Comparison of ENCODE assay signal across 8 mouse cellular contexts in genomic region chr19:8802130-8802821, GRCm38 (mm10). TPM values are rescaled to one million over a fixed set of nuclear protein-coding genes. Genes with fewer than 3 reads are reported as not detected.
A peak's percentile ranks its signal among the peaks of the same experiment; 100 is the strongest.
DNase-seq lines count a peak whose midpoint lies in the region; ATAC-seq and TF ChIP-seq lines count a peak whose summit lies in the region.

Gene Zbtb3, plus strand, starts transcription at chr19:8802555.

- H3ac ChIP-seq in C2C12 (ENCODE audit: control insufficient read depth, insufficient read length, low read depth) (peak within 1 kb of the TSS; percentile 87), myocyte (ENCODE audit: control insufficient read depth, insufficient read length) (no peak within 1 kb of the TSS)

- under 1% methylated on average over 30 of the region's 30 CpGs for WGBS in heart, embryonic 11.5 days (ENCODE audit: insufficient replicate concordance)
- 0% methylated on average over 30 of the region's 30 CpGs for WGBS in kidney, embryonic 16.5 days
- 1% methylated on average over 30 of the region's 30 CpGs for WGBS in liver, adult 2 months

- peak within 1 kb of the TSS; percentile 69 for H3K9ac ChIP-seq in heart, embryonic 11.5 days (ENCODE audit: low read depth, low read length)
- peak within 1 kb of the TSS; percentile 79 for H3K9ac ChIP-seq in kidney, embryonic 16.5 days (replicated peaks; ENCODE audit: low read length)
- H3K9ac ChIP-seq in liver, adult 2 months (ENCODE audit: low read depth, low read length), result peak within 1 kb of the TSS; percentile 61

- peak; percentile 100 for DNase-seq in brain, embryonic 14.5 days (ENCODE audit: low read depth)
- DNase-seq in liver, adult 2 months (ENCODE audit: extremely low read depth, low read depth, low spot score), result peak; percentile 92
- peak; percentile 97 for DNase-seq in splenic B cell, adult 2 months (ENCODE audit: low read depth, low spot score)

- H3K4me1 ChIP-seq in erythroblast, embryonic 14.5 days (ENCODE audit: control insufficient read depth), result peaks cover 68% of the 10 kb centered on the region
- peaks cover 7% of the 10 kb centered on the region; the same call in 1 of the 2 replicates for H3K4me1 ChIP-seq in heart, embryonic 11.5 days (ENCODE audit: control insufficient read depth, insufficient read depth, low read length)
- H3K4me1 ChIP-seq in kidney, embryonic 16.5 days (ENCODE audit: insufficient read depth, low read length), result peaks cover 15% of the 10 kb centered on the region
- H3K4me1 ChIP-seq in liver, adult 2 months (ENCODE audit: control insufficient read depth, insufficient read depth, low read length), result peaks cover 6% of the 10 kb centered on the region; the same call in 1 of the 2 replicates

- H3K9me3 ChIP-seq in erythroblast, embryonic 14.5 days (ENCODE audit: control insufficient read depth, low read length), result no peaks in the 10 kb centered on the region
- no peaks in the 10 kb centered on the region for H3K9me3 ChIP-seq in heart, embryonic 11.5 days (replicated peaks; ENCODE audit: control insufficient read depth, low read length)
- no peaks in the 10 kb centered on the region for H3K9me3 ChIP-seq in kidney, embryonic 16.5 days (ENCODE audit: low read length)

- H3K27me3 ChIP-seq in C2C12 (ENCODE audit: control insufficient read depth, insufficient read depth, insufficient read length) (no peaks in the 10 kb centered on the region), myocyte (ENCODE audit: control insufficient read depth, insufficient read depth, insufficient read length) (no peaks in the 10 kb centered on the region)
- H3K27me3 ChIP-seq in erythroblast, embryonic 14.5 days (ENCODE audit: control insufficient read depth), result no peaks in the 10 kb centered on the region
- H3K27me3 ChIP-seq in heart, embryonic 11.5 days (ENCODE audit: control insufficient read depth, insufficient read depth, low read length), result no peaks in the 10 kb centered on the region
- no peaks in the 10 kb centered on the region for H3K27me3 ChIP-seq in kidney, embryonic 16.5 days (ENCODE audit: insufficient read depth, low read length)
- no peaks in the 10 kb centered on the region for H3K27me3 ChIP-seq in liver, adult 2 months (ENCODE audit: control insufficient read depth, insufficient read depth, low read length)
- no peaks in the 10 kb centered on the region for H3K27me3 ChIP-seq in splenic B cell, adult 2 months (ENCODE audit: control insufficient read depth, insufficient read depth, low read length, poor library complexity, severe bottlenecking)

- ATAC-seq in heart, embryonic 11.5 days (replicated peaks; ENCODE audit: insufficient number of reproducible peaks, low FRiP score, low TSS enrichment), result peak; percentile 94
- ATAC-seq in kidney, embryonic 16.5 days (ENCODE audit: low FRiP score, low TSS enrichment), result peak; percentile 97

- H3K79me2 ChIP-seq in C2C12 (ENCODE audit: control insufficient read depth, insufficient read depth) (peaks cover 10% of the 10 kb centered on the region), myocyte (ENCODE audit: control insufficient read depth, insufficient read depth) (peaks cover 11% of the 10 kb centered on the region)
- H3K79me2 ChIP-seq in liver, adult 2 months (ENCODE audit: control insufficient read depth, insufficient read depth, low read length), result no peaks in the 10 kb centered on the region

- peak within 1 kb of the TSS; percentile 88 for H3K4me2 ChIP-seq in heart, embryonic 11.5 days
- peak within 1 kb of the TSS; percentile 84 for H3K4me2 ChIP-seq in kidney, embryonic 16.5 days (replicated peaks; ENCODE audit: low read depth, low read length)
- H3K4me2 ChIP-seq in myocyte (ENCODE audit: low read depth), result peak within 1 kb of the TSS; percentile 90

- H3K79me3 ChIP-seq in C2C12 (ENCODE audit: low read depth), result peaks cover 12% of the 10 kb centered on the region

- H3K4me3 ChIP-seq in C2C12 (ENCODE audit: insufficient read depth, poor library complexity, severe bottlenecking), result peak within 1 kb of the TSS; percentile 51
- peak within 1 kb of the TSS; percentile 84 for H3K4me3 ChIP-seq in erythroblast, embryonic 14.5 days (replicated peaks)
- peak within 1 kb of the TSS; percentile 63 for H3K4me3 ChIP-seq in heart, embryonic 11.5 days (ENCODE audit: low read depth, low read length)
- H3K4me3 ChIP-seq in kidney, embryonic 16.5 days (ENCODE audit: low read length), result peak within 1 kb of the TSS; percentile 81
- peak within 1 kb of the TSS; percentile 65 for H3K4me3 ChIP-seq in liver, adult 2 months (ENCODE audit: insufficient read depth, low read depth, low read length)
- peak within 1 kb of the TSS; percentile 50 for H3K4me3 ChIP-seq in myocyte

- TF ChIP-seq POLR2A in brain, embryonic 14.5 days (IDR thresholded peaks at IDR 0.05; ENCODE audit: borderline replicate concordance, extremely low read depth, insufficient read depth, insufficient read length, poor library complexity, severe bottlenecking), result peak; percentile 21; the same call in 1 of the 2 replicates
- no peak for TF ChIP-seq POLR2A in liver, adult 2 months (IDR thresholded peaks at IDR 0.05; ENCODE audit: extremely low read depth, insufficient read depth, low read length)
- peak; percentile 54 for TF ChIP-seq POLR2A in myocyte (IDR thresholded peaks at IDR 0.05; ENCODE audit: insufficient read length, low read depth)

- peak within 1 kb of the TSS; percentile 82 for H3K27ac ChIP-seq in heart, embryonic 11.5 days (ENCODE audit: low read depth, low read length)
- H3K27ac ChIP-seq in kidney, embryonic 16.5 days (ENCODE audit: low read length), result peak within 1 kb of the TSS; percentile 95
- no peak within 1 kb of the TSS for H3K27ac ChIP-seq in liver, adult 2 months (replicated peaks; ENCODE audit: insufficient read depth, low read depth, low read length)

- H3K36me3 ChIP-seq in C2C12 (ENCODE audit: control insufficient read depth, insufficient read depth) (peaks cover 27% of the 10 kb centered on the region), myocyte (ENCODE audit: control insufficient read depth, insufficient read depth) (peaks cover 9% of the 10 kb centered on the region)
- H3K36me3 ChIP-seq in erythroblast, embryonic 14.5 days (ENCODE audit: control insufficient read depth), result peaks cover 37% of the 10 kb centered on the region
- H3K36me3 ChIP-seq in heart, embryonic 11.5 days (ENCODE audit: control insufficient read depth, insufficient read depth, low read length), result peaks cover 4% of the 10 kb centered on the region
- H3K36me3 ChIP-seq in kidney, embryonic 16.5 days (ENCODE audit: insufficient read depth, low read length), result peaks cover 16% of the 10 kb centered on the region; the same call in 1 of the 2 replicates
- peaks cover 3% of the 10 kb centered on the region; the same call in 1 of the 2 replicates for H3K36me3 ChIP-seq in liver, adult 2 months (ENCODE audit: control insufficient read depth, insufficient read depth, low read length)
- H3K36me3 ChIP-seq in splenic B cell, adult 2 months (ENCODE audit: control insufficient read depth, insufficient read depth, low read length, poor library complexity, severe bottlenecking), result 0 out of 2 replicates have a peak, but pooled peaks cover under 1% of the 10 kb centered on the region

- TF ChIP-seq CTCF in C2C12 (IDR thresholded peaks at IDR 0.05; ENCODE audit: control insufficient read depth, insufficient read depth, insufficient read length), result no peak
- no peak for TF ChIP-seq CTCF in brain, embryonic 14.5 days (IDR thresholded peaks at IDR 0.05; ENCODE audit: borderline replicate concordance, extremely low read depth, insufficient read depth, insufficient read length)
- no peak for TF ChIP-seq CTCF in liver, adult 2 months (IDR thresholded peaks at IDR 0.05; ENCODE audit: low read depth, low read length)

TF ChIP-seq in C2C12, 6 proteins besides CTCF, POLR2A, EP300 and RAD21:
- no peak for TF ChIP-seq FOSL1 (IDR thresholded peaks at IDR 0.05; ENCODE audit: insufficient read depth, low read length, poor library complexity, severe bottlenecking)
- peak; percentile 27 for TF ChIP-seq MAX (IDR thresholded peaks at IDR 0.05)
TF ChIP-seq in C2C12: peak in this region for 1.

TF ChIP-seq in myocyte, 11 proteins besides CTCF, POLR2A, EP300 and RAD21:
- TF ChIP-seq SRF (IDR thresholded peaks at IDR 0.05; ENCODE audit: control insufficient read depth, insufficient read length, low read depth) (peak; percentile 72), TCF12 (IDR thresholded peaks at IDR 0.05; ENCODE audit: insufficient read depth, poor library complexity, severe bottlenecking) (no peak), E2F4 (IDR thresholded peaks at IDR 0.05; ENCODE audit: insufficient read depth) (peak; percentile 46), POLR2AphosphoS2 (IDR thresholded peaks at IDR 0.05; ENCODE audit: insufficient read length, low read depth) (peak; percentile 37), CEBPB (IDR thresholded peaks at IDR 0.05; ENCODE audit: insufficient read depth, poor library complexity, severe bottlenecking) (no peak), USF1 (IDR thresholded peaks at IDR 0.05; ENCODE audit: low read depth) (no peak), MAX (IDR thresholded peaks at IDR 0.05; ENCODE audit: low read depth) (no peak), MYOD1 (IDR thresholded peaks at IDR 0.05; ENCODE audit: control insufficient read depth in 1 of 3, insufficient read length in 2 of 3, low read depth in 2 of 3) (no peak), TCF3 (IDR thresholded peaks at IDR 0.05; ENCODE audit: insufficient read length, low read depth) (no peak), REST (IDR thresholded peaks at IDR 0.05; ENCODE audit: insufficient read depth, insufficient read length) (no peak), MYOG (IDR thresholded peaks at IDR 0.05; ENCODE audit: control insufficient read depth in 1 of 3, insufficient read depth in 1 of 3, insufficient read length in 2 of 3, low read depth in 2 of 3) (no peak)

RNA-seq across cellular contexts. Expression of gene Zbtb3, which starts in this region (rescaled TPM):
- 3.6 TPM for polyA plus RNA-seq in C2C12 (2012; fragmentation: generic; extraction: Trizol)
- 5.9 and 7.9 TPM in 2 replicates for polyA plus RNA-seq in brain, embryonic 14.5 days (2012; rRNA removed)
- 0.06 and 0.07 TPM in 2 replicates for polyA plus RNA-seq in erythroblast, embryonic 14.5 days (2012)
- polyA plus RNA-seq in heart, embryonic 11.5 days (2014; fragmentation: Nextera tagmentation; extraction: Ambion mirVana), result 3.9 and 5.2 TPM in 2 replicates
- 6.2 and 6.4 TPM in 2 replicates for polyA plus RNA-seq in kidney, embryonic 16.5 days (2015; fragmentation: Nextera tagmentation; extraction: Ambion mirVana)
- 0.20 and 0.37 TPM in 2 replicates for total RNA-seq in liver, adult 2 months (2014; rRNA removed)
- 0.31 and 0.43 TPM in 2 replicates for polyA plus RNA-seq in liver, adult 2 months (2012; rRNA removed)
- polyA plus RNA-seq in myocyte (2012; fragmentation: generic; extraction: Trizol), result 2.4 TPM

Comparison
In these comparisons a context has a peak if more than half of its experiments do, and no peak if none do; other contexts are left out.
1. Peak in DNase-seq, H3K4me3 ChIP-seq and H3K9ac ChIP-seq in liver, adult 2 months; RNA of the gene not detected or under 1 TPM.